Mouse (Mus musculus) cerebellum, postnatal 36 days (tissue): ENCODE measurements at regions not wholly inside any gene's neighbourhood (a gene's known extent, or its start where the extent isn't known, plus 50 kb on each side); places are given as distances from the start of the nearest gene placed in this dataset.

ENCODE experiments used
- DNase-seq, 2 experiments: peaks; one replicate each; pipeline ENCODE4 v3.0.0; 2021 to 2022; ENCODE audit warnings: mixed read lengths in 2 of 2

DNA sequence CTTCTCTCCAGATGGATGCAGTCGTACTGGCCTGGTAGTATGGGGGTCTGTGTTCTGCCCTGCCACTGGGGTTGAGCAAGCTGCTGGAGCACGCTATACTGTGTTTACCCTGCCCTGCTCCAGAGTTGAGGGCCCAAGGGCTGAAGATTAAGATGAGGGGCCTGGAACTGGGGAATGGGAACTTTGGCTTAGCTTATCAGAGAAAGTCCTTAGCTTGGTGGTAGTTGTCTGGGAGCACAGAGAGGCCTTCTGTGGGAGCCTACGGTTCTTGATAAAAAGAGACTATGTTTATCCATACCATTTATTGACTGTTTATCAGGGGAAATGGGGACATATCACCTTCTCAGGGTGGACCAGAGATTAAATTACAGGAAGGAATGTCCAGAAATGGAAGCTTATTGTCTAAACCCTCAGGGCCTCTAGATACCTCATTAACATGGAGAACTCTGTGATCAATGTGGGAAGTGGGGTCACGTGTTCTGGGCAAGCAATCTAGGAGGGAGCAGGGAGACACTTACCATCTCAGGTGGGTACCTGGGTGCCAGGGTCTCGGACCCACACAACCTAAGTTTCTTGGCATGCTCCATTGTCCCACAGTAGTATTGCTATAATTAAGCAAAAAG lies 58.7 kb downstream of the Mycn start:
- DNase-seq: no peak

DNA sequence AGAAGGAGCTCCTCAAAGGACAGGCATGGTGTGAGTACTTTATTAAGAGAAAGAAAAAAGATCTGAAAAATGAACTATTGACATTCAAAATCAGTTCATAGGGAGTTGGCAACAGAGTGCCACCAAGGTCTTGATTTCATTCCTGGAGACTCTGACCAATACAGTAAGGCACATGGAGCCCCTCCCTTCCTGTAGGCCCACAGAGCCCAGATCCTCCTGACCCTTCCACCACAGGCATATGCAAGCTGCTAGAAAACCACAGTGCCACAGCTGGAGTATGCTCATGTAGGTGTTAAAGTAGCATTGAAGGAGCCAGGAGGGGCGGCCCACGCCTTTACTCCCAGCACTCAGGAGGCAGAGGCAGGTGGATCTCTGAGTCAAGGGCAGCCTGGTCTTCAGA lies 63.7 kb downstream of the Mycn start:
- DNase-seq: no peak

DNA sequence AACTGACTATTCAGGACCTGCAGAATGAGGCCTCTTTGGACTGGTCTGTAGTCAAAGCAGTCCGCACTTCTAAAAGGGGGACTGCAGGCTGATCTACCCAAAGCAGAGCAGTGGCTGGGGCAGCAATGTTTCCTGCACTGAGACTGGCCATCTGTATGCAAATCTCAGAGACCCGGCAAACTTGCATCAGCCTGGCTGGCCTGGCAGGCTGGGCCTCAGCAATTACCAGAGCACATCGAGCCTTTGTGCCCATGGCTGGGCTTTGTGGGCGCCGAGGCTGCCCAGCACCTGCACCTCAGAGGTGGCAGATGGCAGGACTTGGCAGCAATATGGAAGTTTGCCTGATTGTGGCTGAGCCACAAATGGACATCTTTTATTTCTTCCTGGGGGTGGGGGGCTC lies 64.2 kb downstream of the Mycn start:
- peak; percentile 56 to 59 for DNase-seq

DNA sequence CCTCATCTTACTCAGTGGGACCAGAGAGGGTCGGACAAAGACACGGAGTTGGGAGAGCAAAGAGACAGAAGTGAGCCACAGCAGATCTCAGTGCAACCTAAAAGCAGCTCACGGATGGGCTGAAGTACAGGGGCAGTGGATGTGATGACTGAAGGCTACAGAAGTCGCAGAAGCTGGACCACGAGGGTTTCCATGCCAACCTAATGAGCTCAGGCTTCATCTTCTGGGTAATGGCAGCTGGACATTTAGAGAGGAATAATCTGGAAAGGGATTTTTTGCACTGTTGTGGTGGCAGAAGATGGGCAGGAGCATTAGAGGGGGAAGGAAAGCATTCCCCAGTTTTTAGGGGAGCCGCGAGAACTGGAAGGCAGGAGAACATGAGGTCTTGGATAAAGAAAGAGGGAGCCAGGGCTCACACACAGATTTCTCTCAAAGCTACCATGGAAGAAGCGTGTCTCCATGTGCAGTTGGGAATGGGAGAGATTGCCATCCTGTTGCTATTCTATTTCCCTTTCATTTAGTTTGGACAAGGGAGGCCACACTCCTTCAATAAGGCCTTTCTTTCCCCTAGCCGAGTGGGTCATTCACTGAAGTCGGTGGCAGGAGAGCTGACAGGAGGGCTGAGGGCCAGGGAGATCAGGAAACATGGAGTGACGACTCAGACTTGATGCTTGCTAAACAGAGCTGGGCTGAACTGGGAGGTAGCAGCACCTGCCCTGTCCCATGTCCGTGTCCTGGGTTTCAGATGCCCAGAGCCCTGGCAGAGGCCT lies 65.6 kb downstream of the Mycn start:
- DNase-seq: no peak

DNA sequence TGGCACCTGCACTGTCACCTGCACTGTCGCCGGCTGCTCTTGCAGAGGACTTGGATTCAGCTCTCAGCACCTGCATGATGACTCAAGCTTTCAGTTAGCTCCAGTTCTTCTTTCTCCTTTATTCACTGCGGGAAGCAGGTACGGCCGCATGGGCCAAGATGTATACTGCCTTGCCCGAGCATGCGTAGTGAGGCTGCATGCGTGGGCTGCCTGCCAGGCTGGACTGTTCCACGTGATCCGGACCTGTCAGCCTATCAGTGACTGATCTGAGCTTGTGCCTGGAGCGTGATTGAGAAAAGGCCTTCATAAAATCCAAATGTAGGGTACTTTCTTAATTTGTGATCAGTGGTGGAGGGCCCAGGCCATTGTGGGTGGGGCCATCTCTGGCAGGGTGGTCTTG lies 68.2 kb downstream of the Mycn start:
- peak; percentile 21 to 22 for DNase-seq

GRCm38 (mm10) chr12:12872974-12873373 lies 68.7 kb downstream of the Mycn start:
- no peak for DNase-seq

DNA sequence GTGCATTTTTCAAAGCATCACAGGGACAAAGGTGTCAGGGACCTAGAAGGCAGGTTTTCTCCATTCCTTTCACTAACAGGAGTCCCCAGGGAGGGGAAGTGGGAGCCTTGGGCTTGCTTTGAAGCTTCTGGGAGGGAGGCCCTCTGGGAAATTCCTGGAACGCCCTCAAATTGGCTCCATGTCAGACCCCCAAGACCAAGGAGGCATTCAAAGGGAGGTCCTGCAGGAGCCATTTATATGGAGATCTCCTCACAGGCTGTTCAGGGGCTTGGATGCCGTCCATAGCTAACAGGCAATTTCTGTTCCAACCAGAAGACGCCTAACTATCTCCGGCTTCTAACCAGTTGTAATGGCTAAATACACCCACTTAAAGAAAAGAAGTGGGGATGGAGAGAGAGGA lies 70.4 kb downstream of the Mycn start:
- no peak for DNase-seq

GRCm38 (mm10) chr12:12866590-12866989 lies 75.1 kb downstream of the Mycn start:
- no peak for DNase-seq

GRCm38 (mm10) chr12:12850681-12851080 lies 91.0 kb downstream of the Mycn start:
- no peak for DNase-seq

GRCm38 (mm10) chr12:12846716-12847115 lies 95.0 kb downstream of the Mycn start:
- no peak for DNase-seq

GRCm38 (mm10) chr12:12842247-12842957 lies 99.3 kb downstream of the Mycn start:
- no peak for DNase-seq

GRCm38 (mm10) chr12:12841385-12842238 lies 100.1 kb downstream of the Mycn start:
- DNase-seq: no peak

DNA sequence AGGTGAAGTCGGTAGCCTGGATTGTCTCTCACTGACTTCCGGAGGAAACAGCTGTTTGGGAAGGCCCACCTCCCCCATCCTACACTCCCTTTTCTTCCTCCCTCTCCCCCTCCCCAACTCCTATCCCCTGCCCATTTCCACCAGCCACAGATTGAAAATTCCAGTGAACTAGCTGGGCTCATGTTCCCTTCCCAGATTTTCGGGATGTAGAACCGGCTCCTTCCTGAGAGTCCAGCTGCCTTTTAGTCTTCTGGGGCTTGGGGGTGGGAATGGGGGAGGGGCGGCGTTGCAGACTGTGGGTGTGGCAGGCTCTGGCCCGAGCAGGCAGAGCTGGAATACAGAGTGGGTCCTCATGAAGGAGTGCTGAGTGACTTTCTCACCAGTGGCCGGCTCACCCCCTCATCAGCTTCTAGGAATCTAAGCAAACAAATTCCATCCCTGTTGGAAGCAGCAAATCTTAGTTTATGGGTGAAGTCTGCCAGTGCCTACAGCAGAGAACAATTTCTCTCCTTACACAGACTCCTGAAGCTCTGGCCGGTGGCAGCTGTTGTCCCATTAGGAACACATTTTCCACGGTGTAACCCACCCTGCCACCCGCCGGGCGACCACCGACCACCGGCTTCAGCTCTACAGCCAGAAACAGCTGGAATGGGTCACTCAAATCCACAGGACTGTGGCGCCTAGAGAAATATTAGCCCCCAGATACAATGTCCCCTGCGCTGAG lies 100.9 kb downstream of the Mycn start:
- DNase-seq: no peak

- no peak for DNase-seq
Measured at GRCm38 (mm10) chr12:12837775-12838174, 103.9 kb downstream of the Mycn start.

DNA sequence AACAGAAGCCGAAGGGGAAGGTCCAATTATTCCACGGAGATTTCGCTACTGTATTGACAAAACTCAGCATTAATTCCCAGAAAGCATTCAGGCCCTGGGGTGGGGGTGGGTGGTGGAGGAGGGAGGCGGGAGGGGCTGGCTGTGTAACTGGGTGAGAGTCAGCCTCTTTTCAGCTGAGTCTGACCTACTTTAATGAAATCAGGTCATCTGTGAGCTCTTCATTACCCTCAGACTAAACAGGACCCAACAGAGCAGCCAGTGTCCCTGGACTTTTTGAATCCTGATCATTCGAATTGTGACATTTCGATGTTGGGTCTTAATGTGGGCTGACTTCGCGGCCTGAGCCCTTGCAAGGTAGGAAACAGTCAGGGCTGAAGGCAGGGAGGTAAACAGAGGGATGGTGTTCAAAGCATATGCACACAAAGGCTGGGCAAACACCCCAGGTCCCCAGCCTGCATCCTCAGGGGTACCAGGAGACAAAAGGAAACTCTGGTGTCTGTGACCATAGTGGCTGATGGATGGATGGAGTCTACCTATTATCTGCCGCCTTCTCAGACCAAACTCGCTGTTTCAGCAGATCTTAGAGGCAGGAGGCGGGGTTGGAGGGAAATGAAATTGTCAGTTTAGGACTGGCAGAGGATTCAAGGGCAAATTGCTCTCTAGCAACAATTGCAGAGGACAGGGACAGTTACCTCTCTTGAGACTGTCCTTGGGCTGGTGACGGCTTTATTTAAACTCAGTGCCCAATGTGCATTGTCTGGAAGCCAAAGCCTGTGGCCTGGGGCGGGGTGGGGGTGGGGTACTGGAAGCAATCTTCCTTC lies 113.7 kb downstream of the Mycn start:
- no peak for DNase-seq

DNA sequence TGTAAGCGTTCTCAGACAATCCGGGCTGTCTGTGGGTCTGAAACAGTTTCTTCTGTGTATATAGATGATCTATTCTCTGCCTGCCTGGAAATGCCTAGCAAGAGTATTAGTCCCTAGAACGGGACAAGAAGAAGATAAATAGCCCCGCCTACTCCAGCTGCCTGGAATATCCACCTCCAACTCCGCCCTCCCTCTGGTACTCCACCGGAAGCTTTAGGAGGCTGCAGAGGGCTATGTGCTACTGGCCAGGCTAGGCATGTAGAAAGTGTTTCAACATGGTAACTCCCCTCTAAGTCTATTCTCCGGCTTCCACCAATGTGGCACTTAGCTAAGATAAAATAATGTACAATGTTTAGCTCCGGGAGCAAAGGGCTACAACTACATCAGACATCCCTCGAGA lies 114.3 kb downstream of the Mycn start:
- DNase-seq: no peak

DNA sequence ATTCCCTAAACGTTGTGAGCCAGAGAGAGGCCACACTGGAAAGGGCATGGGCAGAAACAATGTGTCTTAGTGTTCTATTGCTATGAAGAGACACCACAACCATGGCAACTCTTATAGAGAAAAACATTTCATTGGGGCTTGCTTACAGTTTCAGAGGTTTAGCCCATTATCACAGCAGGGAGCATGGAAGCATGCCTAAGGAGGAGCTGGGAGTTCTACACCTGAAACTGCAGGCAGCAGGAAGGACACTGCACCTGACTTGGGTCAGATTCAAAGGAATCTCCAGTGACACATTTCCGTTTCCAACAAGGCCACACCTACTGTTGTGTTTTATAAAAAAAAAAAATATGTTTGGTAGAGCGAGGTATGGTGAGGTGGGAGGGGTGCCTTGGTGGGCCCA lies 115.3 kb downstream of the Mycn start:
- no peak for DNase-seq

GRCm38 (mm10) chr12:12825842-12826241 lies 115.9 kb downstream of the Mycn start:
- peak in 1 of 2 experiments; percentile 22 for DNase-seq

DNA sequence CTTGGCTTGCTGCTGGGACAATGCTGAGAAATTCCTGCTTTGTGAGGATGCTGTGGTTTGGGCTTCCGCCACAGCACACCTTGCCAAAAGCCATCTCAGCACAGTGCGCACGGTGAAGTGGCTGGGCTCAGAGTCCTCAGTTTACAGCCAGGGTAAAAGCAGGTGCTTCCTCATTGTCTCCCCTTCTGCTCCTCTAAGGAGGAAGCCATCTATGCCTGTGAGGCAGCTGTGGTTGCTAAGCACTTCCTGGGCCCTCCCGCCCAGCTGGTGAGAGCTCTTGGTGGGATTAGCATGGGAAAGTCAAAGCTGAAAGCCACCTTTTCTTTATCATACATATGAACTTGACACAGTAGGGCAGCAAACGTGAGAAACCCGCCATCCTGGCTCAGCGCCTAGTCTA lies 120.2 kb downstream of the Mycn start:
- DNase-seq: no peak

DNA sequence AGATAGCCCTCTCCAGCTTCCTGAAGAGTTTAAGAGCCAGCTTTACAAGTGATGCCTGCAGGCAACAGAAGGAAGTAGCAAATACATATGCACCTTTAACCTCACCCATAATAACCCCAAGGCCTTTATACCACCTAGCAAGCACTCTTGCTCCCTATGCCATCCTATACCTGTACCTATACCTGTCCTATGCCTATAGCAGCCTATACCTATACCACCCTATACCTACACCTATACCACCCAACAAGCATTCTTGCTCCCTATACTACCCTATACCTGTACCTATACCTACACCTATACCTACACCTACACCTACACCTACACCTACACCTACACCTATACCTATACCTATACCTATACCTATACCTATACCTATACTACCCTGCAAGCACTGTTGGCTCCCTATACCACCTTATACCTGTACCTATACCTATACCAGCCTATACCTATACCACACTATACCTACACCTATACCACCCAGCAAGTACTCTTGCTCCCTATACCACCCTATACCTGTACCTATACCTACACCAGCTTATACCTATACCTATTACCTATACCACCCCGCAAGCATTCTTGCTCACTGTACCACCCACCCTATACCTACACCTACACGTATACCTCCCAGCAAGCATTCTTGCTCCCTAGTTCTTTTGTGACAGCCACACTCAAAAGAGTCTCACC lies 120.9 kb downstream of the Mycn start:
- no peak for DNase-seq

DNA sequence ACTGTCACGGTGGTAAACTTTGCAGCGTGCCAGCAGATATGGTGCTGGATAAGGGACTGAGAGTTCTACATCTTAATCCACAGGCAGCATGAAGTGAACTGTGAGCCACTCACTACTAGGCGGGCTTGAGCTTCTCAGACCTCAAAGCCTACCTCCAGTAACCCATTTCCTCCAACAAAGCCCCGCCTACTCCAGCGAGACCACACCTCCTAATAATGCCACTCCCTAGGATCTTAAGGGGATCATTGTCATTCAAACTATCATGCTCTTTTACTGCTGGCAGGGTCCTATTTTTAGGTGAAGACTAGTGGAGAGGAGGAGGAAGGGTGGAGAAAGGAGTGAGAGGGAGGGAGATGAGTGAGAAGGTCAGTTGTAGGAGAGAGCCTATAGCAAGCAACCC lies 122.0 kb downstream of the Mycn start:
- DNase-seq: no peak
